Mouse (Mus musculus) kidney, adult 2 months (tissue): ENCODE measurements at regions not wholly inside any gene's neighbourhood (a gene's known extent, or its start where the extent isn't known, plus 50 kb on each side); places are given as distances from the start of the nearest gene placed in this dataset.

Source experiments
- CTCF ChIP-seq: fragments of 200-500 bp; conservative IDR thresholded peaks from 2 replicates; pipeline ENCODE4 v1.5.1; 2011; ENCODE audit warnings: low read depth, mild to moderate bottlenecking, control low read depth, low read length, moderate library complexity, mixed read lengths; ENCODE audit not compliant: insufficient read depth, insufficient read length
- POLR2A ChIP-seq: fragments of 200-500 bp; IDR thresholded peaks from one replicate; pipeline ENCODE4 v1.6.1; 2011; ENCODE audit warnings: low read depth, low read length, control low read depth

DNA sequence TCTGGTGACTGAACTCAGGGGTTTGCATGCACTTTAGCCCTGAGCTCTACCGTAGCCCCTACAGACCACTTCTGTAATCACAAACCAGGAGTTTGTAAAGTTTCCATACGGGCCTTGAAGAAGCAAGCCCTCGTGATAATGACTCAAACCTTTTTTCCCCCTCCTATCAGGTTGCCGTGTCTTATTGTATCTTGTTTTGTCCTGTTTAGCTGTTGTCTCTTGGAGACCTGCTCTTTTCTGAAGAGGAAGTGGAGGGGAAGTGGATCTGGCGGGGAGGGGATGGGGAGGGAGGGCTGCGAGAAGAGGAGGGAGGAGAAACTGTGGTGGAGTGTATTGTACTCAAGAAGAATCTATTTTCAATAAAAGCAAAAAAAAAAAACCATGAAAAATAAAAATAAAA is 87.0 kb downstream of the Fam43a start:
- no peak for TF ChIP-seq POLR2A
- TF ChIP-seq CTCF = no peak
